Mouse (Mus musculus): ENCODE measurements around the gene Dnajb8.

The Dnajb8 gene

DNA sequence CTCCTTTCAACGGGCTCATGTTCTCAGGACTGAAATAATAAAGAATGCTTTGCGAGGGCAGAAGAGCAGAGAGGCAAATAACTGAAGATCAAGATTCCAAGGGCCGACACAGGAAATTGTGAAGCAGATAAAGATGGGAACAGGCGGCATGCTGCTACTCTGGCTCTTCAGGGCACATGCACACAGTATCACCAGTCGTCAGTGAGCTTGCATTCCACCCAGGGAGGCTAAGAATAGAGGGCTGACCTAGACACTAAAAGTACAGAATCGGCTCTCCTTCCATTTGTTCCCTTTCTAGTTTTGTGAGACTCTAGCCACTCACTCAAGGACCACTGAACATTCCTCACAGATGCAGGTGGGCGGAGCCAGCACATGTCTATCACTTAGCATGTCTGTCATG is 79.2 kb downstream of the Dnajb8 start:
- DNase-seq = no peak

Measured in liver (tissue).